Mouse (Mus musculus) cerebellum, adult 18-20 months (tissue): ENCODE results near the gene Zdhhc25.

Source experiments
- DNase-seq, 2 experiments: peaks; one replicate each; pipeline ENCODE4 v3.0.0; 2021

Gene Zdhhc25

DNA sequence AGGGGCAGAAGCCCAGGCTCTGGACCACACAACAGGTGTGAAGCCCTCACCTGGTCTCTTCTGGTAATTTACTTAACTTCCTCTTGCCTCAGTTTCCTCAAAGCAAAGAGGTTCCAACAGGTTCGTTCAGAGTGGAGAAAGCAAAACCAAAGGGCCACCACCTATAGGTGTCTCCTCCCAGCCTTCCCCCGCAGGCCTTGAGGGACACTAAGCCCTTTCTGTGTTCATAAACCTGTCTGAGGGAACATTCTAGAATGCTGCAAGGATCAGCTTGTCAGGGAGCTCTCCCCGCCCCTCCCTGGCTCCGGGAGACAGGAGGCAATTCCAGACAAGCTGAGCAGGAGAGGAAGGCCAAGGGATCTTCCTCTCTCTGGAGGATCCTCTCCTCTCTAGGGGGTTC, at the start of gene Zdhhc25:
Gene Zdhhc25 (plus strand): TSS at position 301 of the 400 bp plus-strand sequence.
- DNase-seq: no peak

GRCm38 (mm10) chr15:88552852-88553251, 47.2 kb upstream of the Zdhhc25 start:
- peak in 1 of 2 experiments; percentile 51 for DNase-seq

GRCm38 (mm10) chr15:88555476-88555875, 44.6 kb upstream of the Zdhhc25 start:
- DNase-seq: peak; percentile 65 to 75

DNA sequence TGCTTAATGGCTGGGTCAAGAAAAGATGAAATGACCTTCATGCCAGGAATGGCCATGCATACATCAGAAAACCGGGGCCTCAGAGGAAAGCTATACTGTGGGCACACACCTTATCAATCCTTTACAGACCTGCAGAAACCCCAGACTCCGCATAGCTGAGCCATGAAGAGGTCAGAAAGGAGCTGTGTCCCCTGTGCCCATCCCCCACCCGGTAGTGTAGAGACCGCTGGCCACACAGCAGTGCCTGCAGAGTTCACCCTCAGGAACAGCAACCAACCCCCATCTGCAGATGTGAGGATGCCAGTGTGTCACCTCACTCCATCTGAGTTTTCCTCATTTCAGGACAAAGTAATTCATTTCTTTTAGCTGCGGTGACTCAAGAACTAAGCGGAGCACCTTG, 39.5 kb upstream of the Zdhhc25 start:
- no peak for DNase-seq

DNA sequence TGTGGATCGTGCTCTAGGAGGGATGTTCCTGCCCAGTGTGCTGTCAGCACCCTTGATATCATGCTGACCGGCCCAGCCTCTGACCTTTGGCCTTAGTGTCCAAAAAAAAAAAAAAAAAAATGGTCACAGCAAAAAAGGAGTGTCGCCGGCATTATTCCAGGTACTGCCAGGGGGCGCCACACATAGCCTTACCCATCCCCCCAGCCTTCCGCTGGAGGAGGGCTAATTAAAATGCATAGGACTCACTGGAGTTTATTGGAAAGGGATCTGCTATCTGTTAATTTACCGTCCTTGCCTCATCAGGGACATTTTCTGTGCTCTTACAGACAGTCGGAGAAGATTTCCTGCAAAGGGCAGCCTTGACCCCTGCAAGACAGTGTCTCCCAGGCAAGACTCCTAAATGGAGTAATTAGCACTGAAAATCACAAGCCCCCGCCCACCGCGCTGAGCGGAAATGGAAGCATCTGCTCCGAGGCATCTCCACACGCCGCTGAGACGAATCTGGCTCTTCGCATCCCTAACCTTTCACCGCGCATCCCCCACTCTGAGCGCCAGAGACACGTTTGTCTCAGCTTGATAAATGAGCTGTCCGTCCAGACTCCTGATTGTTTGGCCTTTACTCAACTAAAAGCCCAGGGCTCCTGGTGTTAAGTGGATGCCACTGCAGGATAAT, 38.9 kb upstream of the Zdhhc25 start:
- DNase-seq: peak; percentile 44 to 65

GRCm38 (mm10) chr15:88565307-88565706, 34.8 kb upstream of the Zdhhc25 start:
- peak; percentile 62 to 65 for DNase-seq

DNA sequence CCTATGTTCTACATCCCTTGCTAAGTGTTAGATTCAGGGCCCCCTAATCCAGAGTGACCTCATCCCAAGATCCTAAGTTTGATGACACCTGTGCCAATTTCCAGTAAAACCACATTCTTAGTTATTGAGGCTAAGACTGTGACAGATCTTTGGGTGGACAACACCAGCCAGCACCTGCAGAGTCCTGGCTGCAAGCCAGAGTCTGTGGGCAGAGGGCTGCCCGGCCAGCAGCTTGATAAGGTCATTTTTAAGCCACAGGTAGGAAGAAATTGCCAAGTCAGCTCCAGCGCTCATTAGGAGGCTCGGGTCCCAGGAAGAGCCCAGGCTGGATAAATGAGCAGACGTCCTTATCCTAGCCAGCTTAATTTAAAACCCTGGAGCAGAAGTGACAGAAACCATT, 34.3 kb upstream of the Zdhhc25 start:
- peak; percentile 50 to 58 for DNase-seq

DNA sequence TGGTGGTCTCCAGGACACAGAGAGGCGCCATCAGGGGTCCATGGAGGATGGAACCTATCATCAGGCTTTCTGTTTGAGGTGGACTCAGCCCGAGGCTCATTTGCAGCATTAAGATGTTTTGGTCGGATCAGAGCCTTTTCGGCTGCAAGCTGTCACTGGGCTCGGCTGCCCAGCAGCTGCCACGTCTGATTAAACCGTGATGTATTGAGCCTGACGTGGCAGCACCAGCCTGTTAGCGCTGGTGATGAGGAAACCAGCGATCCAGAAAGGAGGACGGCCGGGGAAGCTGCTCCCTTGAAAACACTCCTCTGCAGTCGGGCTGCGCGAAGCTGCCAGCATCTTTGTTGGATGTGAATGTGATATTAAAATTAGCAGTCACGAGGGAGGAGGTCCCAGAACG, 29.4 kb upstream of the Zdhhc25 start:
- peak; percentile 57 to 61 for DNase-seq

DNA sequence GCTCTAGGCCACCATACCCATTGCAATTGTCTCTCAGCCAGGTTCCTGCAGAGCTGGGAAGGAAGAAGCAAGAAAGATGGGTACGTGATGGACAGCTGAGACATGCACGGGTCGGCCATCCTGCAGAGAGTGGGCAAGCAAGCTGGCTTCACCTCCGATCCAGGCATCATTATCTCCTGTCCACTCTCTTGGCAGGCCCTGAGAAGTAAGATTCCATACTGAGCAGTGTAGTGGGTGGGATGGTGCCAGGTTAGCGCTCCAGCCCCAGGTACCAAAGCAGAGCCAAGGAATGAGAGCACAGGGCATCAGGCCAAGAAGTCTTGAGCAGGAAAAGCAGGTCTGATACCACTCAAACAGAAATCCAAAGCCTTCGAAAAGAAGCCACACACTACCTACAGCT, 20.6 kb upstream of the Zdhhc25 start:
- peak; percentile 89 to 90 for DNase-seq

DNA sequence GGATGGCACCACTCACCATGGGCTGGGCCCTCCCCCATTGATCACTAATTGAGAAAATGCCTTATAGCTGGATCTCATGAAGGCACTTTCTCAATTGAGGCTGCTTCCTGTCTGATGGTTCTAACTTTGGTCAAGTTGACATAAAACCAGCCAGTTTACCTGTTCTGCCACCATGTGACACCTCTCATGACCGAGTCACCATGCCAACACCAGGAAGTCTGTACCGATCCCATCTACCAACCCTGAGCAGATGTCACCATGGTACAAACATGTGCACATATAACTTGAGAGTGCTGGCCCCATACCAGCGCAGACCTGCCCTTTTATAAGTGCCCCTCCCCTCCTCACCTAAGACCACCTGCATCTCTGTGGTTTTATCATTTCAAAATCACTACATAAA, 2.4 kb downstream of the Zdhhc25 start:
- no peak for DNase-seq

DNA sequence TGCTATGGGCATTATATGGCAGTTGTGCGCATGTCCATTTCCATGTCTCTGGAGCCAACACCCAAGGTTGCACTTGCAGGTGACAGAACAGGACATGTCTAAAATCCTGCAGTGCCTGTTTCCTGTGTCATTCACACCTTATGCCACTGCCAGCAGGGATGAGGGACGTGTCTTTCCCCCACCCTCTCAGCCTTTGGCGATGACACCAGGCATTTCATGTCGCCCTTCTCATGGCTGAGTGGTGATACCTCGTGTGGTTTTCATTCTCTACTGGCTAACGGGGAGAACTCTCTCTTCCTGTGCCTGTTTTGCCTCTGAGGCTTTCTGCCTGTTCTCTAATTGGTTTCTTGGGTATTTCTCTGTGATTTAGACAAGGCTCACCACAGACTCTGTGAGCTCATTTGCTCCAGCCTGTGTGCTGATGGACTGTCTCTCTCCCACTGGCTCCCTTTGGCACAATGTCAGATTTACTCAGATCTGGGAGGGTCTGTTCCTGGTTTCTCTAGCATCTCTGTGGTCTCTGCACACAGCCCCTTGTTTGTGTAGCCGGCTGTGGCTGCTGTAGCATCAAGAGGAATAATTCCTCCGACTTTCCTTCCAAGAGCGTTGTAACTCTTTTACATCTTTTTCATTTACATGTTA, 3.1 kb downstream of the Zdhhc25 start:
- DNase-seq: peak; percentile 75 to 76

GRCm38 (mm10) chr15:88603733-88604119, 3.6 kb downstream of the Zdhhc25 start:
- DNase-seq: peak in 1 of 2 experiments; percentile 43

DNA sequence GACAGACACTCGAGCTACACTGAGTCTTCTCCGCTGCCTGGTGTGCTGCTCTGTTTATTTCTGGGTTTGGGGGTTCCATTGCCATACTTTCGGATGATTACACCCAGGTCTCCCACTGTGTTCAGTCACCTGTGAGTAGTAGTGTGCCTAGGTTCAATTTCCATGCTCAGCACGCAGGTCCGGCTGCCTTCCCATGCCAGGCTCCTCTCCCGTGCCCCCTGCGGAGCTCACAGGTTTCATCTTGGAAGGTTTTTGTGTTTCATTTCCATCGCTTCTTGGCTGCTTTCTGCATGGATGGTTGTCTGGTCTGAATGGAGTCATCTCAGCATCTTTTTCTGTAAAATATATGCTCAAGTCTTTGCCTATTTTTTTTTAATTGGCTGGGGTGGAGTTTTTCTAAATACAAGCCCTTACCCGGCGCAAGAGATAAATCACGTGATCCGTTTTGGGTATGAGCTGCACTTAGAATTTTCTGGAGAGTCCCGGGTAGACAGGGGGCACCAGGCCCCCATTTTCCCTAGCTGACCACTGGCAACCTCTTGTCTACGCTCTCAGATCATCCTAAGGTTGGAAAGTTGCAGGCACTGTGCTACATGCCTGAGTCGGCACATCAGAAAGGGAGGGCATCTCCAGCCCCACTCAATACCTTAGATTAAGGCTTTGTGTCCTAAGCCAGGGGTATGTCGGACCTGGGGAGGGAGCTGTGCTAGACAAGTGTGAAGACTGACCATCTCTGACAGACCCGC, 4.7 kb downstream of the Zdhhc25 start:
- peak; percentile 95 to 97 for DNase-seq

DNA sequence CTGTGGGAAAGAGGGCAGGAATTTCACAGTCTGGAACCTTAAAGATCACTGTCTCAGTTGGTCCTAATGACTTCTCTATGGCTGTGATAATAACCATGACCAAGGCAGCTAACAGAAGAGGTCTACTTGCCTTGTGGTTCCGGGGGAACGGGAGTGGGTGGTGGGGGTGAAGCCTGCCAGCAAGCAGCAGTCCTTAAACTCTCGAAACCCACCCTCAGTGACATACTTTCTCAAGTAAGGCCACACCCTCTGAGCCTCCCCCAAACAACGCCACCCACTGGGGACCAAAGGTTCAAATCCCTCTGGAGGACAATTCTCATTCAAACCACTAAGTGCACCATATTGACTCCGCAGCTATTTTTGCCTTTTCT, 5.3 kb downstream of the Zdhhc25 start:
- DNase-seq: no peak

DNA sequence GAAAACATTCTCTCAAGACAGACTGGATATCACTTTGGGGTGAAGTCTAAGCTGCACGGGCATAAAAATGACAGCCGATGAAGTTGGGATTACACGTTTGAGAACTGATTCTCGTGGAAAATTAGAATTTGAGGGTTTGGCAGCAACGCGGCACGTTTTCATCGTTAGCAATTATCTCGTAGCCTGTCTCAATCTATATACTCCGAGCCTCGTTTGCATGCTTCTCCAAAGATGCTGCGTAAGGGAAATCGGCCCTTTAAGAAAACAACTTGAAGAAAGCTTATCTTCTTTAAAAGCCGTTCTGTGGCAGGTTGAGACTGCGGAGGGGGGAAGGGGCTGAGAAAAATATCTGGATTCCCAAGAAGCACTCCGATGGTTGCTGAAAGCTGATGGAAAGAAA, 17.0 kb downstream of the Zdhhc25 start:
- DNase-seq: no peak

GRCm38 (mm10) chr15:88618008-88618773, 18.1 kb downstream of the Zdhhc25 start:
- peak; percentile 91 to 94 for DNase-seq

GRCm38 (mm10) chr15:88620017-88620416, 19.9 kb downstream of the Zdhhc25 start:
- no peak for DNase-seq

DNA sequence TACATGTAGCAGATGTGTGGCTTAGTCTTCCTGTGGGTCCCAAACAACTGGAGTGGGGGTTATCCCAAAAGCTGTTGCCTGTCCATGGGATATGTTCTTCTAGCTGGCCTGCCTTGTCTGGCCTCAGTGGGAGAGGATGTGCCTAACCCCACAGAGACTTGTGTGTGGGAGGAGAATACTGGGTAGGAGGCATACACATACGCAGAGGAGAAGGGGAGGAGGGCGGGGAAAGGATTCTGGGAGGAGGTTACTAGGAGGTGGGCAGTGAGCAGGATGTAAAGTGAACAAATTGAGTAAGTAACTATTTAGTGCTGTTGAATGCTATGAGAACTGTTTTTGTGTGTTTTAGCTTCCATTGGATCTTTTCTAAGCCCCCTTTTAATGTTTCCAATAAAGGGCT, 23.8 kb downstream of the Zdhhc25 start:
- DNase-seq: no peak

- no peak for DNase-seq
These were observed 24.8 kb downstream of the Zdhhc25 start for GRCm38 (mm10) chr15:88624874-88625277.

DNA sequence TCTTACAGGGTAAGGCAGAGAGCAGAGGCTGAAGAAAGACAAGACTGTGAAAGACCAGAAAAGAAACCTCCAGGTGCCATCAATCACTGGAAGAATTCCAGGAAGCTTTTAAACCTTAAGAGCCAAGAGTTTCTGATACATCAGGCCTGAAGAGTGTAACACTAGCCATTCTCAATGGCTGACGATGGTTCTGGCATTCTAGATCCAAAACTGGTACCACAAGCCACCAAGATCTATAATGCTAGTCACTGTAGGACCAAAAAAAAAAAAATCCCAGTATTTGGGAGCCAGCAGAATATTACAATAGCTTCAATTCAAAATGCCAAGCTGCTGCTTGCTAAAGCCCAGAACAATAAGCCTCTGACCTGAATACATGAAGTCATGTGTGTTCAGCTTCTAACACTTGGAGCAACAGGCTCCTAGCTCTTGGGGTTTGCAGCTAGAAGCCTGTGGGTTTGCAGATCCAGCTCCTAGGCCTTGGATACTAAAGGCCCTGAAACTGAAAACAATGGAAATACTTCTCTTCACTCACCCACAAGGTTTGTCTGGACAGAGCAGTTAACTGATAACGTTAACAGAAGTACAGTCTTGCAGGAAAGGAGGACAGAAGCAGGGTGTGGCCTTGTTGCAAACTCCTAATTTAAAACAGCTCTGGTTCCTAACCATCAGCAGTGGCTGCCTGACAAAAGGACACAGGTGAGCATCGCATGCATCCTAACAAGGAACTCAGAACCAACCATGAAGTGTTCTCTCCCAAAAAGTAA, 25.4 kb downstream of the Zdhhc25 start:
- no peak for DNase-seq

GRCm38 (mm10) chr15:88626886-88627488, 26.9 kb downstream of the Zdhhc25 start:
- no peak for DNase-seq

DNA sequence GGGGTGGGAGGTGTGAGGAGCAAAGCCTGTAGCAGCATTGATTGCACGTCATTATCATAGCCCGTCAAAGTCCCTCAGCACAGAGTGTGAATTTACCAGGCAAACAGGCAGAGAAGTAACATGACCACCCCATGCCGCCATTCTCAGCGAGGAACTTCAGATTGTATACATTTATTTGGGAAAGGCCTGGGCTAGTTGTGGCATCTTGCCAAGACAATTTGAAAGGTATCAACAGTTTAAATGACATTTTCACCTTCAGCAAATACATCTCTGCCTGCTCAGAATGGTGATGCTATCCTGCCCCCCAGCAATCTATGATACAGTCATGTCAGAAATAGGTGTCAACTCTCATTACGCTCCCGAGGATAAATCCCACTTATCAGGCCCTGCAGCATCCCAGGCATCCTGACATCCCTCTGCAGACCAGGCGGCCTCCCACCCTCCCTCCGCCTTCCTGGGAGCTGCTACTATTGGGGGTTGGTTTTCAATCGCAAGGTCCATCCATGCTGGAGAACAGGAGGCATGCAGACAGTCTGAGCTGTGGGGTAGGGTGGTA, 28.8 kb downstream of the Zdhhc25 start:
- no peak for DNase-seq
